Mouse (Mus musculus) liver, postnatal 0 days (tissue): ENCODE data around the gene Ubr4. TPM values are rescaled to one million over a fixed set of nuclear protein-coding genes. Genes with fewer than 3 reads are reported as not detected.

Experiments used
- ATAC-seq: fragments of 200-750 bp; cut with Nextera tagmentation; 2 replicates; pipeline ENCODE4 v1.8.0; 2017; ENCODE audit warnings: mild to moderate bottlenecking, moderate library complexity
- DNase-seq: peaks from one replicate; pipeline ENCODE4 v3.0.0-alpha.2; 2016
- H3K27ac ChIP-seq: fragments of 300-500 bp; sonication (generic); 2 replicates; pipeline ENCODE4 v1.5.1; 2014; ENCODE audit warnings: antibody characterized with exemption, moderate library complexity, mild to moderate bottlenecking, low read depth
- H3K27me3 ChIP-seq: fragments of 300-500 bp; sonication (generic); 2 replicates; pipeline ENCODE4 v1.6.1; 2014; ENCODE audit warnings: low read length, control low read depth, mixed read lengths; ENCODE audit not compliant: insufficient read depth
- H3K36me3 ChIP-seq: fragments of 300-500 bp; sonication (generic); replicated peaks from 2 replicates; pipeline ENCODE4 v1.6.1; 2014; ENCODE audit warnings: mild to moderate bottlenecking, control low read depth, low read length, moderate library complexity, mixed read lengths; ENCODE audit not compliant: insufficient read depth
- H3K4me1 ChIP-seq: fragments of 300-500 bp; sonication (generic); 2 replicates; pipeline ENCODE4 v1.6.1; 2014; ENCODE audit warnings: antibody characterized with exemption, mild to moderate bottlenecking, control low read depth; ENCODE audit not compliant: insufficient read depth
- H3K4me2 ChIP-seq: fragments of 300-500 bp; sonication (generic); 2 replicates; pipeline ENCODE4 v1.6.1; 2014; ENCODE audit warnings: low read depth, mild to moderate bottlenecking, low read length, moderate library complexity, mixed read lengths
- H3K4me3 ChIP-seq: fragments of 300-500 bp; sonication (generic); 2 replicates; pipeline ENCODE4 v1.5.1; 2014; ENCODE audit warnings: low read depth, low read length
- H3K9ac ChIP-seq: fragments of 300-500 bp; sonication (generic); replicated peaks from 2 replicates; pipeline ENCODE4 v1.6.1; 2014; ENCODE audit warnings: mild to moderate bottlenecking, moderate library complexity
- H3K9me3 ChIP-seq: fragments of 300-500 bp; sonication (generic); 2 replicates; pipeline ENCODE4 v1.6.1; 2016; ENCODE audit warnings: mild to moderate bottlenecking, control low read depth, low read length, mixed read lengths
- CTCF ChIP-seq: sonication (generic); IDR thresholded peaks from 2 replicates; pipeline ENCODE4 v1.5.1; 2016; ENCODE audit warnings: antibody characterized with exemption, low read depth
- EP300 ChIP-seq: IDR thresholded peaks from 2 replicates; pipeline ENCODE4 v1.6.1; 2016; ENCODE audit warnings: antibody characterized with exemption, low read depth, mild to moderate bottlenecking
- WGBS: fragments of 180-500 bp; shearing (Covaris S2); extraction: QIAGEN DNeasy Blood & Tissue Kit; methylation state at CpG from one replicate; pipeline ENCODE4 v1.1.7; 2014; ENCODE audit not compliant: insufficient replicate concordance; 5-methylcytosine and 5-hydroxymethylcytosine counted together
- polyA plus RNA-seq: library from polyadenylated mRNA; unstranded; fragments of >200 nt; fragmentation: Nextera tagmentation; extraction: Ambion mirVana; gene quantifications from 2 replicates; pipeline ENCODE4 v1.2.1, GENCODE M21; 2015

Gene Ubr4
- polyA plus RNA-seq, 1 experiment from 2014 or later = 24.7 TPM

- H3K4me1 ChIP-seq = peaks cover 16% of the 10 kb centered on the region
- peaks cover 8% of the 10 kb centered on the region; the same call in 1 of the 2 replicates for H3K36me3 ChIP-seq
- ATAC-seq (peak; percentile 72), DNase-seq (peak; percentile 69)
- no peak overlapping the region for H3K4me3 ChIP-seq
- H3K4me2 ChIP-seq = no peak overlapping the region
- TF ChIP-seq CTCF (no peak), EP300 (no peak)
- H3K27me3 ChIP-seq = no peaks in the 10 kb centered on the region
- H3K9ac ChIP-seq = no peak overlapping the region
- peak overlapping the region; percentile 26 for H3K27ac ChIP-seq
- H3K9me3 ChIP-seq = no peaks in the 10 kb centered on the region
- 48% methylated on average over 5 of the region's 5 CpGs for WGBS
These were observed 8.7 kb upstream of the Ubr4 start for GRCm38 (mm10) chr4:139343718-139344117.

GRCm38 (mm10) chr4:139345416-139346019 is 6.9 kb upstream of the Ubr4 start:
- no peak overlapping the region for H3K4me2 ChIP-seq
- H3K4me3 ChIP-seq = no peak overlapping the region
- H3K9me3 ChIP-seq = no peaks in the 10 kb centered on the region
- H3K4me1 ChIP-seq = peaks cover 16% of the 10 kb centered on the region
- ATAC-seq (peak; percentile 14; the same call in 1 of the 2 replicates), DNase-seq (no peak)
- H3K36me3 ChIP-seq = peaks cover 21% of the 10 kb centered on the region
- WGBS = 81% methylated on average over 23 of the region's 23 CpGs
- H3K9ac ChIP-seq = no peak overlapping the region
- no peaks in the 10 kb centered on the region for H3K27me3 ChIP-seq
- no peak for TF ChIP-seq EP300
- no peak overlapping the region for H3K27ac ChIP-seq

- ATAC-seq = peak; percentile 54
- H3K4me2 ChIP-seq = peak overlapping the region; percentile 90
- H3K4me1 ChIP-seq = peaks cover 17% of the 10 kb centered on the region
- peak overlapping the region; percentile 72 for H3K9ac ChIP-seq
- TF ChIP-seq CTCF (no peak), EP300 (no peak)
- DNase-seq = no peak
- no peaks in the 10 kb centered on the region for H3K9me3 ChIP-seq
- H3K4me3 ChIP-seq = peak overlapping the region; percentile 66
- H3K27ac ChIP-seq = peak overlapping the region; percentile 90
- 0% methylated on average over 7 of the region's 7 CpGs for WGBS
- H3K27me3 ChIP-seq = no peaks in the 10 kb centered on the region
- peaks cover 25% of the 10 kb centered on the region for H3K36me3 ChIP-seq
These were observed 423 bp downstream of the Ubr4 start for GRCm38 (mm10) chr4:139352832-139353231.

GRCm38 (mm10) chr4:139357211-139357610 is 4.8 kb downstream of the Ubr4 start:
- H3K27me3 ChIP-seq = no peaks in the 10 kb centered on the region
- H3K27ac ChIP-seq = no peak overlapping the region
- 77% methylated on average over 3 of the region's 3 CpGs for WGBS
- ATAC-seq (no peak), DNase-seq (no peak)
- H3K4me1 ChIP-seq = 0 out of 2 replicates have a peak, but pooled peaks cover 3% of the 10 kb centered on the region
- no peak overlapping the region for H3K4me3 ChIP-seq
- TF ChIP-seq CTCF = no peak
- no peak for TF ChIP-seq EP300
- no peak overlapping the region for H3K9ac ChIP-seq
- peaks cover 46% of the 10 kb centered on the region for H3K36me3 ChIP-seq
- H3K4me2 ChIP-seq = no peak overlapping the region
- H3K9me3 ChIP-seq = no peaks in the 10 kb centered on the region

GRCm38 (mm10) chr4:139360761-139361548 is 8.5 kb downstream of the Ubr4 start:
- TF ChIP-seq CTCF = no peak
- TF ChIP-seq EP300 = no peak
- H3K4me1 ChIP-seq = no peaks in the 10 kb centered on the region
- H3K9ac ChIP-seq = no peak overlapping the region
- H3K4me2 ChIP-seq = peak overlapping the region; percentile 24; the same call in 1 of the 2 replicates
- peaks cover 82% of the 10 kb centered on the region for H3K36me3 ChIP-seq
- peak; percentile 90 for ATAC-seq
- WGBS = 71% methylated on average over 11 of the region's 11 CpGs
- no peak overlapping the region for H3K4me3 ChIP-seq
- no peaks in the 10 kb centered on the region for H3K9me3 ChIP-seq
- H3K27me3 ChIP-seq = no peaks in the 10 kb centered on the region
- peak overlapping the region; percentile 34 for H3K27ac ChIP-seq
- no peak for DNase-seq

- H3K4me2 ChIP-seq = no peak overlapping the region
- H3K27ac ChIP-seq = no peak overlapping the region
- no peak for ATAC-seq
- H3K9me3 ChIP-seq = no peaks in the 10 kb centered on the region
- 78% methylated on average over 3 of the region's 3 CpGs for WGBS
- no peak overlapping the region for H3K9ac ChIP-seq
- H3K4me1 ChIP-seq = no peaks in the 10 kb centered on the region
- TF ChIP-seq CTCF = no peak
- TF ChIP-seq EP300 = no peak
- peaks cover 89% of the 10 kb centered on the region for H3K36me3 ChIP-seq
- no peak overlapping the region for H3K4me3 ChIP-seq
- no peaks in the 10 kb centered on the region for H3K27me3 ChIP-seq
- DNase-seq = no peak
These were observed 14.9 kb downstream of the Ubr4 start for GRCm38 (mm10) chr4:139367336-139367735.
